Mouse (Mus musculus): ENCODE results near the gene Cmklr1.

Gene Cmklr1

GRCm38 (mm10) chr5:113652215-113652614 lies 2.0 kb upstream of the Cmklr1 start:
- DNase-seq, result no peak

DNA sequence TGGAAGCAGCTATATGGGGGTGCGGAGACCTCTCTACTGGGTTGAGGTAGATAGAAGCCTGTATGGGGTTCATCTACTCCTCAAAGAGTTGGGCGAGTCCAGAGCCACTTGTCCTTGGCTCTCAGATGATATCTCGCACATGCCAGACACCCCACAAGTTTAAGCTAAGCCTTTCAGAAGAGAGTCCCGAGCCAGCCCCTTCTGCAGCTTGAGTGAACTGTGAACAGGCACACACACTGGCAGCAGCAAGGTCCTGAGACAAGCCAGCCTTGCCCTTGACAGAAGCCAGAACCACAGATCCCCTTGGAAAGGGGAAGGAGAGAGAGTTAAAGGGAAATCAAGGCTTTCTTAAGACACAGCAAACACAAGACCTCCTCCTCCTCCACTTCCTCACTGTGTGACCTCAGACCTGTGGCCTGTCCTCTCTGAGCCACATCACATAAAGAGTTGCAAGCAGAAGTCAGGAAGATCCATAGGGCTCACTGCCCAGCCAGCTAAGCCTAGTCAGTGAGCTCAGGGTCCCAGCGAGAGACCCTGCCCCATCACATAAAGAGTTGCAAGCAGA lies 1.5 kb downstream of the Cmklr1 start:
- DNase-seq, result no peak

GRCm38 (mm10) chr5:113647141-113647540 lies 3.1 kb downstream of the Cmklr1 start:
- DNase-seq, result no peak

DNA sequence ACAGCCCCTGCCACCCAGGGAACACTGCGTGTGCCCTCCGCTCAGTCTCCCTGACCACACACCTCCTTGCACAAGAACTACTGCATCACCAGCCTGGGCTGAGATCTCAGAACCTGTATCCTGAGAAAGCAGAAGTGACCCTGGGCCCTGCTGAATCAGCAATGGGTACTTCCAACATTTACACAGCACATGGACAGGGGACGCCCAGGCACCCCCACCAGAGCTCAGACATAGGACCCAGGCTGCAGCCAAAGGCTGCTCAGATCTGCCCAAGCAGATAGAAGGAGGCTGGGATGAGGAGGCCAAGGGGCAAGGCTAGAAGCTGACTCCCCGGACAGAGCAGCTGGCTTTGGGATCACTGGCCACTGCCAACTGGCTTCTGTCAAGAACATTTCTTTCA lies 5.7 kb downstream of the Cmklr1 start:
- DNase-seq, result peak in 1 of 2 experiments; percentile 57

DNA sequence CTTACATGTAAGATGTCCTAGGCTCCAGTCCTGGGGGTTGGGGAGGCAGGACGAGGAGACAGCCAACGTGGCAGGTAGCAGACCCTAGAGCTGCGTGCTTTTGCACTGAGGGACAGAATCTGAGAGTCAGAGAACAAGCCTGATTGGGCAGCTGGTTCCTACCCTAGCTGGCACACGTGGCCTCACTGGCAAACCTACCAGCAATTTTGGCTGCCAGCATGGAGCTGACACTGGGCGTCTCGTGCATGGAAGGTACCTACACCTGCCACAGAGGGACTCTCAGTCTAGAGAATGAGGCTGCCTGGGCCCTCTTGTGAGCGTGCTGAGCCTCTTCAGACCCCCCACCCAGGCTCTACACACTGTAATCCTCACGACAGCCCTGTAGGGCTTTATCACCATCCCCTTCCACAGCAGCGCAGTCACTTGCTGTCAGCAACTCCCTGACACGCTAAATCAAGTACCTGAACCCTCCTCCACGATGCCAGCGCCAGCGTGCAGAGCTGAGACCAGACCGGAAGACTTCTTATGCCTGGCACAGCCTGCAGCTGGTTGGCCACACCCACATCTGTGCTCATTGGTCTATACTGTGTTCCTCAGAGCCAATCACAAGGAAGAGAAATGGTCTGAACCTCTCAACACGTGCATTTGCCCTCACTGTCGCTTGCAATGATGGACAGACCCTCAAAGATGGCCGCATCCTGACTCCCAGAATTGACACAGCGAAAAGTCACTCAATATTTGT lies 6.9 kb downstream of the Cmklr1 start:
- DNase-seq, result peak in 1 of 2 experiments; percentile 34

DNA sequence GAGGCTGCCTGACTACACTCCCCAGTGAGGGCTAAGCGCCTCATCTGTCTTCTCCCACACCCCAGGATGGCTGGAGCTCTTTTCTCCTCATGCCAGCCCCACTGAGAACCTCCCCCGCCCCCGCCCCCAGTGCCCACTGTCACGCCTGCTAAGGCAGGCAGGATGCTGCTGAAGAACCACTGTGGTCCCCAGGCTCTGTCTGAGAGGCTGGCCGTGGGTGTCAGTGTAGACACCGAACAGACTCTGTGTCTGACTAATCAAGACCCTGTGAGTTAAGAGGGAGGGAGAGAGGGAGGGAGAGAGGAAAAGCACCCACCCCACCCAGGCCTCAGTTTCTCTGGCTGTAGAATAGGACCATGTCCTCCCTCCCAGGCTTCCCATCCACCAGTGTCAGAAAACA lies 9.2 kb downstream of the Cmklr1 start:
- DNase-seq, result no peak

GRCm38 (mm10) chr5:113639126-113639525 lies 11.1 kb downstream of the Cmklr1 start:
- no peak for DNase-seq

DNA sequence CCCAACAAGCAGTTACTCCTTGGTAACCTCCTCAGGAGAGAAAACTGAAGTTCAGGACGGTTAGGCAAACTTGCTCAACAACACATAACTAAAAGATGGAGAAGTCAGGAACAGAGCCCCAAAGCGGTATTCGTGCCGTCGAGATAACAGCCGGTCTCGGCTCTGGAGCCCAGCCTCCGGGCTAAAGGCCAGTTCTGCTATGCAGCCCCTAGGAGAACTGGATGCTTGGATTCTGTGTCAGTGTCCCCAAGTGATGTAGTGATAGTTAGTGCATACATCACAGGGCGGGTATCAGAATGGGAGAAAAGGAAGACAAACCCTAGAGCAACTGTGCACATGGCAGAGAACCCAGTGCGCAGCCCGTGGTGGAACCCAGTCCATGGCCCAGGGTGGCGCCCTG lies 12.2 kb downstream of the Cmklr1 start:
- no peak for DNase-seq

DNA sequence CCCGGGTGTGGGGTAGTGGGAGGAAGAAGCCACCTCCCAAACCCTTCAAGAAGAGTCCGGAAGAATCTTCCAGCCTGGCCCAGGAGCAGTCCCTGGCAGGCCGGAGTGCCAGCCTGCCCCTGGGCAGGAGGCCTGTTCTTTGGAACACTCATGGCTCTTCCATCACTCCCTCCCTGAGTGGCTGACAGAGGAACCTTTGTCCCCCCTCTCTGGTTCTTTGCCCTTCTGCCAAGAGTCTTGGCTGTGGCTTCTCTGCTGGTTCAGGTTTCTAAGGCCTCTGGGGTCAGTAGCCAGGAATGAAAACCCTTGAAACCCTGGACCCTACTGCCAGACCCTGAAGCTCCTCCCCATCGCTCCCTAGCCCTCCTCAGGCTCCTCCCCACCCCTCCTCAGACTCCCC lies 12.6 kb downstream of the Cmklr1 start:
- DNase-seq, result peak in 1 of 2 experiments; percentile 62

DNA sequence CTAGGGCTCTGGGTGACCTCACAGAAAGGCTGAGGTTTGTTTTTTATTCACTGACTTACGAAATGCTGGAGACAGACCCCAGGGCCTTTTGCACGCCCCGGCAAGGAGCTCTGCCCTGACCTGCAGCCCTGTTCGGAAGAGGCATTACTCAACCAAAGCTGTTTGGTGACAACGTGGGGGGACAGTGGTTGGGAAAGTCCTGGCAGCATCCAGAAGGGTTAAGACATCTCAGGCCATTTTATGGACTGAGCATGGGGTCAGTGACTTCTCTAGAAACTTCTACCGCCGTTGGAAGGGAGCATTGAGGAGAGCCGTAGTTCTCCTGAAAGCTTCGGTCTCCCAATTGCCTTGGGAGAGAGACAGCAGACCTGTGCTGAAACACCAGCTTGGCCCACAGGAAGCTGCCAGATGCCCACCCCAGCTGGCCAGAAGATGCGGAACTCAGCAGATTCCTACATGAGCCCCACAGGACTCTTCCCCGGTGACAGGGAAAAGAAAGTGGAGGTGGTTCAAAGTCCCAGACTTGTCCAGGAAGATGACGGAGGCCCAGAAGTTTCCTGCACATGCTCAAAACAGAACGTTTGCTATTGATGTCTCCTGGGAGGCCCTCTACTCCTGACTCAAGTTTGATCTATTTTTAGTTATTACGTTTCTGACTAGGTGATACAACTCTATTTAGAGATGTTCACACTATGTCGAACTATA lies 14.2 kb downstream of the Cmklr1 start:
- peak in 1 of 2 experiments; percentile 50 for DNase-seq

DNA sequence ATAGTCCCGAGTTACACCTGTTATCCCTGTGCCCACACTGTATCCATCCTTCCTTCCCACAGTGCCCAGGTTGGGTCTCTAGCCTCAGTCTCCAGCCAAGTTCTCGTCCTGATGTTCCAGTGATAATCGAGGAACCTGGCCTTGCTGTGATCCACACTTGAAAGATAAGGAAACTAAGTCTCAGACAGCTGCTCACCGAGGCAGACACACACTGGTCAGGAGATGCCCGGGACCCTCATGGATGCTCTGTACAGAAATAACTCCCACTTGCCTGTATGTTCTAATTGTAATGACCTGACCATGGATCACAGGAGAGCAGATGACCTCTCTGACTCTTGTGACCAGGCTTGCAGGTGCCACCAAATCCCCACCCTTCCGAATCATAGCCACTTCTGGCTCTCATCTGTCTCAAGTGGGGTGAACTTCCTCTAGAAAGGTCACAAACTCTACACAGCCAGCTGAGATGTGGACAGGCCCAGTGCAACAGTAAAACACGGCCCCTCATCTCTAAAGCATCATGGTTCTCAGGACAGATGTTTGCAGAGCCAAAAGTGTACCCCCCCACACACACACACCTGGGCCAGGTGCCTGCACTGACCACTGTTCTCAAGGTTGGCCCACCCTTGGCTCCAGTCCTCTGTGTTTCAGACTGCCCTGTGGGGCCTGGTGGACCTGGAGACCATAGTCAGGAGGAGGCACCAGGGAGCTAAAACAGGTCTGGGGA lies 15.2 kb downstream of the Cmklr1 start:
- DNase-seq, result no peak

DNA sequence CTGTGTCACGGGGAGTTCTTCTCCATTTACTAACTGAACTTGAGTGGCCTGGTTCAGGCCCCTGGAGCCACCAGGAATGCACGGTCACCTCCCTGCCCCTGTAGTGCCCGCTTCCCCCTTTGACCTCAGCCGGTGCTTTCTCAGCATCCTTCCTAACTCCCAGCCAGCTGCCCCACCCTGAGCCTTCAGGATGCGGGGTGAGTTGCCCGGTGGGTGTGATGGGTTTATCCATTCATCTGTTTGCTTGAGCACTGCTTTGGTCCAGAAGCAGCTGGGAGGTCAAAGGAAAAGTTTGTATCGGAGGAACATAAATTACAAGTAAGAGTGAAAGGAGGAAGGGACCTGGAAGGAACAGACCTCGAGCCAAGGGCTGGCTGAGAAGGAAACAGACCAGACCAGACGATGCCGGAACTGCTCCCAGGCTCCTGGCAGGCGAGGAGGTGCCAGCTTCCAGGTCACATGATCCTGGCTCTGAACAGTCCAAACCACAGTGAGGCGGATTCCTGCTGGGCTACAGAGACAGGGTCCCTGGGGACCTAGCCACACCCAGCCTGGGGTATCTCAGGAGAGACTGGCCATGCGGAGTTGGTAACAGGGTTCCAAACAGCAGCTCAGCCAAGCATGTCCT lies 16.1 kb downstream of the Cmklr1 start:
- peak; percentile 80 to 92 for DNase-seq

DNA sequence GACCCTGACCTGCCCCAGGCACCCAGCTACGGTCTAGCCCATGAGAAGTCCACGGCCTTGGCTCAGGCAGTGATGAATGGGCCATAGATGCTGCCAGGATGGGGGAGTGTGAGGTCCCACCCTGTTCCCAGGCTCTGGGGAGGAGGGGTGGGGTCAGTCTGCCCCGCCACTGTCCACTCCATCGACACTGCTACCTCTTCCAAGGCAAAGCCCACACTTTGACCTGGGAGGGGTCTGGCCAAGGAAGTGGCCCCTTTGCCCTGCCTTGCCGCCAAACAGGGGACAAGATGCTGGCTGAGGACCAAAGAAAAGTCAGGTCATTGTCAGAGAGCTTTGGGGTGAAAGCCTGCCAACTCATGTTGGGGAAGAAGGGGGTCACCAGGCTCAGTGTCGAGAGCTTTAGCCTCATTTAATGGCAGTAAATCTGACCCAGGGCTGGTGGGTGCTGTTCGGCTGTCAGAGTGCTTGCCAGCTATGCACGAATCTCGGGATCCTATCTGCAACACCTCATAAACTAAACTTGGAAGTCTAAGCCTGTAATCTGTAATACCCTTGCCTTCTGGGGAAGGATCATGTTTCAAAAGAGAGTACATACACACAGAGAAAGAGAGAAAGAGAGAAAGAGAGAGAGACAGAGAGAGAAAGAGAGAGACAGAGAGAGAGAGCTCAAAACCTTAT lies 17.1 kb downstream of the Cmklr1 start:
- peak; percentile 42 to 73 for DNase-seq

GRCm38 (mm10) chr5:113630116-113630515 lies 20.1 kb downstream of the Cmklr1 start:
- DNase-seq, result no peak

- DNase-seq, result no peak
Measured at GRCm38 (mm10) chr5:113629248-113629647, 21.0 kb downstream of the Cmklr1 start.

GRCm38 (mm10) chr5:113627820-113628437 lies 22.3 kb downstream of the Cmklr1 start:
- no peak for DNase-seq

DNA sequence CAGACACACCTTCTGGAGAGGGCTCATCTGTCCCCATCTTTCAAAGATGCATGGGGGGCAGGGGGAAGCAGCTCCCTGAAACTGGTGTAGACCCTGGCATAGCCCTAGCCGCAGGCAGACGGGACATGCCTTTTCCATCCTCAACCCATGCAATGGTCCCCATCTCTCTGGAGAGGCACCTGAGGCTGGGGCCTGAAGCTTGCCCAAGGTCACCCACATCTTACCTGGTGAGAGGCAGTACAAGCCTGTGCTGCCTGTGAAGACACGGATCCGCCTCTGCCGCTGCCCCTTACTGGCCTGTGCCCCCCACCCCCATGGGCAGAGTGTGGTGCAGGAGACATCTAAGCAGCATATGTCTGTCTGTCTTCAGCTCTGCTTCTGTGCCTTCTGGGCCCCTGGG lies 23.2 kb downstream of the Cmklr1 start:
- DNase-seq, result no peak

DNA sequence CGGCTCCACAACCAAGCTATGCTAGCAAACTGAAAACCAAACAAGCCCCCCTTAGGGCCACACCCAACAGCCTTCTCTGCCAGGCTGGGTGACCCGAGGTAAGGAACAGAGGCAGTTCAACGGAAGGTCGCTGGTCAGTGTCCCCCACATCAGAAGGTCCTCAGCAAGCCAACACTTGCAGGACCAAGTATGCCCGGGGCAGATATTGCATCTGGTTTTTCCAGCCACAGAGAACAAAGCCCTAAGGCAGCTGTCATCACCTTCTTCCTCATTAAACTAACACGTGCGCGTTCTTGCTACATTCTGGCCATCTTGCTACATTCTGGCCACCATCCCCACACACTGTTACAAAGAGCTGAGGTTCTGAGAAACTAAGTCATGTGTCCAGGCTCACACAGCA lies 23.9 kb downstream of the Cmklr1 start:
- DNase-seq, result no peak

GRCm38 (mm10) chr5:113625068-113625467 lies 25.2 kb downstream of the Cmklr1 start:
- DNase-seq, result no peak

GRCm38 (mm10) chr5:113623052-113623451 lies 27.2 kb downstream of the Cmklr1 start:
- no peak for DNase-seq

DNA sequence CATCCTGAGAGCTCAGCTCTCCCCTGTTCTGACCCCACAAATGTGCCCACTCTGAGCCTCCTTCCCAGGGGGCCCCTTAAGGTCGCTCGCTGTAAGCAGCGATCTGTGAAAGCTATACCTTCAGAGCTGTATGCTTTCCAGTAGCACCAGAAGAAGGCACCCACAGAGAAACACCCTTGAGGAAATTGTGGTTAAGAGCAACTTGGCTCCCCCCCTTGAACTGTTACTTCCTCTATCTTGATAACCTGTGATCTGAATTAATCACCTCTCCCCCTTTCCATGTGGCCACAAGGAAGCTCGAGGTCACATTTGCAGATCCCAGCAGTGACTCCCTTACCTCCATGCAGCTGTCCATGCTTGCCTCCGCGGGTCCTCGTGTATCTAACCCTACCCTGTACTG lies 29.2 kb downstream of the Cmklr1 start:
- no peak for DNase-seq

All from kidney, postnatal 25 days (tissue).